Mouse (Mus musculus): ENCODE results near the gene Clcnka.

Gene Clcnka

DNA sequence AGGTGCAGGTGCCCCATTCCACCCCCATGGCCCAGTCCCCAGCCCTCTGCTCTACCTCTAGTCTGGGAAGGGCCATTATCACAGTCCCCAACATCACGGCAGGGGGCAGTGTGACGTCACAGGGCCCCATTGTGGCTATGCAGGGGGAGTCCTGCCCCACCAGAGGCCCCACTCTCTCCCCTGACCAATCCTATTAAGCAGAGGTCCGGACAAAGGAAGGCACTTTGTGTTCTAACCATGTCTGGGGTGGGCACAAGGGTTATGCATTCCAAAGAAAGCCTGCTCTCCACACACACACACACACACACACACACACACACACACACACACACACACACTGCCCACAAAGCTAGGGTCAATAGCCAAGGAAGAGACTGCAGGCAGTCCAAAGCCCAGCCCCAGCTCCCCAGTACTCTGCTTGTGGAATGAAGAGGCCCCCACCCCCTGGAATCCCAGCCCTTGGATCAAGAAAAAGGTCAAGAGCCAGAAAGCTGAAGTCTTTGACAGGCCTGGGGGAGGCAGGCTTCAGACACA, 63.2 kb downstream of the Clcnka start:
- DNase-seq (ENCODE audit: extremely low spot score, low read depth, low spot score) = no peak

DNA sequence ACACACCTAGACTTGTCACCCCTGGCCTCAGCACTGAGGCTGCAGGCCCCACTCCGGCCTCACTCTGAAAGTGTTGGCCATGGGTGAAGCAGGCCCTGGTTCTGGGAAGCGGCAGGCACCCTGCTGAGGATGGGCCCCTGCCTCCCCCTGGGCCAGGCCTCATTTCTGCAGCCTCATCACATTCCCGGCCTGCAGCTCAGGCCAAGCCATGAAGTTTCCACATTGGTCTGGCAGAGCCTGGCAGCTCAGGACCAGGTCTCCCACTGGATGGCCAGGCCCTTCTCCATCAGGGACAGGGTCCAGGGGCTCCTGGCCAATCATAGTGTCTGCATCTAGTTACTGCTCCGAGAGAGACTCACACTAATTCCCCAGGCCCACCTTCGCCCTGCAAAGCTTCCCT, 63.8 kb downstream of the Clcnka start:
- DNase-seq (ENCODE audit: extremely low spot score, low read depth, low spot score) = no peak
